Mouse (Mus musculus) heart, embryonic 13.5 days (tissue): ENCODE results near the gene Slbp. TPM values are rescaled to one million over a fixed set of nuclear protein-coding genes. Genes with fewer than 3 reads are reported as not detected.

Source experiments
- ATAC-seq: fragments of 200-750 bp; cut with Nextera tagmentation; 2 replicates; pipeline ENCODE4 v1.8.0; 2017; ENCODE audit warnings: moderate TSS enrichment; ENCODE audit not compliant: insufficient number of reproducible peaks, low FRiP score, low TSS enrichment; ENCODE audit errors: extremely low read depth
- H3K27ac ChIP-seq: fragments of 300-500 bp; sonication (generic); replicated peaks from 2 replicates; pipeline ENCODE4 v1.5.1; 2015; ENCODE audit warnings: moderate library complexity, mild to moderate bottlenecking, inconsistent platforms
- H3K27me3 ChIP-seq: fragments of 300-500 bp; sonication (generic); replicated peaks from 2 replicates; pipeline ENCODE4 v1.6.1; 2015; ENCODE audit warnings: mild to moderate bottlenecking, inconsistent platforms
- H3K36me3 ChIP-seq: fragments of 300-500 bp; sonication (generic); 2 replicates; pipeline ENCODE4 v1.6.1; 2015; ENCODE audit warnings: mild to moderate bottlenecking, inconsistent platforms
- H3K4me1 ChIP-seq: fragments of 300-500 bp; sonication (generic); 2 replicates; pipeline ENCODE4 v1.6.1; 2015; ENCODE audit warnings: inconsistent platforms
- H3K4me2 ChIP-seq: fragments of 300-500 bp; sonication (generic); 2 replicates; pipeline ENCODE4 v1.6.1; 2015; ENCODE audit warnings: inconsistent platforms, mild to moderate bottlenecking, moderate library complexity
- H3K4me3 ChIP-seq: fragments of 300-500 bp; sonication (generic); 2 replicates; pipeline ENCODE4 v1.5.1; 2015; ENCODE audit warnings: moderate library complexity, mild to moderate bottlenecking, inconsistent platforms
- H3K9ac ChIP-seq: fragments of 300-500 bp; sonication (generic); 2 replicates; pipeline ENCODE4 v1.6.1; 2015; ENCODE audit warnings: inconsistent platforms, mild to moderate bottlenecking, moderate library complexity
- H3K9me3 ChIP-seq: fragments of 300-500 bp; sonication (generic); 2 replicates; pipeline ENCODE4 v1.6.1; 2016; ENCODE audit warnings: inconsistent platforms
- WGBS: fragments of 180-500 bp; shearing (Covaris S2); methylation state at CpG from one replicate; pipeline ENCODE4 v1.1.7; 2015; ENCODE audit warnings: mixed read lengths; 5-methylcytosine and 5-hydroxymethylcytosine counted together
- polyA plus RNA-seq: library from polyadenylated mRNA; unstranded; fragments of >200 nt; fragmentation: Nextera tagmentation; extraction: Ambion mirVana; gene quantifications from 2 replicates; pipeline ENCODE4 v1.2.1, GENCODE M21; 2015

Slbp gene
- polyA plus RNA-seq, result 114 and 121 TPM in 2 replicates

DNA sequence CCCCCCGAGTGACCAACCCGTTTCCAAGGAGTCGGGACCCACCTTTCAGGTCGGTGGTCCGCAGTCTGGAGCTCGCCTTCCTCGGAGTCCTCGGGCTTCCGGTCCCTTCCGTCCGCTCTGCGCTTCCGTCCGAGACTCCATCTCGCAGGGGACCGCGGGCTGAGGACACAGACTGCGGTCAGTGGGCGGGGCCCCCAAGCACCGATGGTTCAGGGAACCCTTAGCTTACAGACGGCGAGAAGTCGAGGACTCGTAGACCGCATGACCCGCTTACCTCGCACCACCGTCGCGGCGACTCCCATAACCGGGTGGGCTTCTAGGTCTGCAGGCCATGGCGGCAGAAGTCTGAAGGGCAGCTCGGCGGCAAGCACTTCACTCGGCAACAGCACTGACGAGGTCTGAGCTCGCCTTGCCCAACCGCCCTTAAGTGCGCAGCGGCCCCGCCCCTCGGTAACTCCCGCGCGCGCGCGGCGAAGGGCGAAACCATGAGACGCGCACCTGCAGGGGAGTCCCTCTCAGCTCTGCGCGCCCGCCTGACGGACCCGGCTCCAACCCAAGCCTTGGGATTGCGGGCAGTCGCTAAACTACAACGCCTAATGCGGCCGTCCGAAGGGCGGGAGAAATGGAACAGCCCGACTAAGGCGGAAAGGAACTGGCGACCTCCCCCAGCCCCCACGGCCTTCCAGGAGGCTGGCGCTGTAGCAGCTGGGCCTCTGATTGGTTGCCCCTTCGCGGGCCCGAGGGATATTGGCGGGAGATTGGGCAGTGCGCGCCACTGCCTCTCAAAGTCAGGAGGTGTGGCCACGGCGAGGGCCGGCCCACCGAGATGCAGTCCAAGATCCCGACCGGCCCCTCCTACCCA, at the start of gene Slbp:
Gene Slbp (minus strand): TSS at position 654 of the 862 bp plus-strand sequence.
- Histone ChIP-seq H3K9ac (peak within 1 kb of the TSS; percentile 93), H3K4me1 (peaks cover 55% of the 10 kb centered on the region), H3K4me2 (peak within 1 kb of the TSS; percentile 82), H3K27ac (peak within 1 kb of the TSS; percentile 96), H3K27me3 (no peaks in the 10 kb centered on the region), H3K36me3 (peaks cover 61% of the 10 kb centered on the region), H3K4me3 (peak within 1 kb of the TSS; percentile 73), H3K9me3 (no peaks in the 10 kb centered on the region)
- under 1% methylated on average over 82 of the region's 82 CpGs for WGBS
- ATAC-seq, result peak; percentile 94

DNA sequence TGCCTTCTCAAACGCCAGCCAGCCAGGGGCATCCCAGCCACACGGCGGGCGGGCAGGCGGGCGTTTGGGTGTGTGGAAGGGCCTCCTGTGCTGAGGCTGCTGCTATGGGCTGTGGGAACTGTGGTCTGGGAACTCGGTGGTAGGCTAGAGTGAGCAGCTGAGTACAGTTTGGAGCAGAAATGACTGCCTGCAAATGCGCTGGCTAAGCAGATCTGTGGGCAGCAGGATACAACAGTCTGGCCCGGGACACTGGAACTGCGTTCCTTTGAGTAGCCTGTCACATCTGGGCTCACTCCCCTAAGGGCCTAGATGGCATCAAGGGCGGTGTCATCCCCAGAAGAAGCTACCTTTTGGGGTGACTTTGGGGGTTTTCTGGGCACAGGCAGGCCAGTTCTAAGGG, 49.5 kb upstream of the Slbp start:
- peaks cover 59% of the 10 kb centered on the region for H3K4me1 ChIP-seq
- H3K27ac ChIP-seq, result no peak overlapping the region
- peaks cover 35% of the 10 kb centered on the region for H3K27me3 ChIP-seq
- H3K4me3 ChIP-seq, result no peak overlapping the region
- H3K9ac ChIP-seq, result no peak overlapping the region
- H3K36me3 ChIP-seq, result no peaks in the 10 kb centered on the region
- WGBS, result 70% methylated on average over 11 of the region's 11 CpGs
- no peak for ATAC-seq
- H3K9me3 ChIP-seq, result no peaks in the 10 kb centered on the region
- no peak overlapping the region for H3K4me2 ChIP-seq

DNA sequence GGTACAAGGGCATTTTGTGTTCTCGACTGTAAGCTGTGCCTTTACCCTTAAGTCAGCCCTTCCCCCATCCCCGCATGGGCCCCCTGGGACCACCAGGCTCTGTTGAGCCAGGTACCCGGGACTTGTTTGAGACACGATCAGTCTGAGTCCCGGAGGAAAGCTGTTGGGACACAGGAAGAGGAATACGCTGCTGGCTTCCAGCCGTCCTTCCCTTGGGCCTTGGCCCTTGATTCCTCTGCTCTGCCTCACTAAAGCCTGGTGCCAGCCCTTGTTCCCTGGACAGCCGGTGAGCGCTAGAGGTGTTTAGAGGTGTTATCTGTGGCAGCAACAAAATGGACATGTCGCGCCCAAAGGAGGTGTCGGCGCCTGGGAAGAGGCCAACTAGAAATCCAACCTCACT, 47.6 kb upstream of the Slbp start:
- WGBS, result 14% methylated on average over 13 of the region's 13 CpGs
- Histone ChIP-seq H3K4me1 (peaks cover 50% of the 10 kb centered on the region), H3K27ac (no peak overlapping the region), H3K9ac (no peak overlapping the region), H3K4me2 (peak overlapping the region; percentile 23), H3K4me3 (no peak overlapping the region), H3K36me3 (no peaks in the 10 kb centered on the region), H3K27me3 (peaks cover 49% of the 10 kb centered on the region), H3K9me3 (no peaks in the 10 kb centered on the region)
- ATAC-seq, result no peak

DNA sequence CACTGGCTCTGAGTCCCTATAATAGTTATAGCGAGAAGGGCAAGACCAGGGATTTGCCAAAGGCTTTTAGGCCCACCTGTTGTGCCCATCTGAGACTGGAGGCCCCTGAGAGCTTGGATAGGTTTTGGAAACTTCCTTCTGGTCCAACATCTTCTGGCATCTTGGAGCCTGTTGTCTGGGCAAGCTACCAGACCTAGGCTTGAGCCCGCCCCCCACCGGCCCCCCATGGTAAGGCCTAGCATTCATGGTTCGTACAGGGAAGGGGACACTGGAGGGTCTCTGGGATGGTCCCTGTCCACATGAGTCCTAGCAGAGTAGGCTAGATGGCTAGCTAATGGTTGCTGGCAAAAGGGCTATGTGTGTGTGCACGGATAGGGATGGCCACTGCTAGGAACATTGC, 46.3 kb upstream of the Slbp start:
- no peak for ATAC-seq
- Histone ChIP-seq H3K9ac (no peak overlapping the region), H3K27me3 (peaks cover 60% of the 10 kb centered on the region), H3K36me3 (no peaks in the 10 kb centered on the region), H3K27ac (no peak overlapping the region), H3K4me2 (no peak overlapping the region), H3K4me1 (peaks cover 44% of the 10 kb centered on the region), H3K9me3 (no peaks in the 10 kb centered on the region), H3K4me3 (no peak overlapping the region)
- 85% methylated on average over 5 of the region's 5 CpGs for WGBS

DNA sequence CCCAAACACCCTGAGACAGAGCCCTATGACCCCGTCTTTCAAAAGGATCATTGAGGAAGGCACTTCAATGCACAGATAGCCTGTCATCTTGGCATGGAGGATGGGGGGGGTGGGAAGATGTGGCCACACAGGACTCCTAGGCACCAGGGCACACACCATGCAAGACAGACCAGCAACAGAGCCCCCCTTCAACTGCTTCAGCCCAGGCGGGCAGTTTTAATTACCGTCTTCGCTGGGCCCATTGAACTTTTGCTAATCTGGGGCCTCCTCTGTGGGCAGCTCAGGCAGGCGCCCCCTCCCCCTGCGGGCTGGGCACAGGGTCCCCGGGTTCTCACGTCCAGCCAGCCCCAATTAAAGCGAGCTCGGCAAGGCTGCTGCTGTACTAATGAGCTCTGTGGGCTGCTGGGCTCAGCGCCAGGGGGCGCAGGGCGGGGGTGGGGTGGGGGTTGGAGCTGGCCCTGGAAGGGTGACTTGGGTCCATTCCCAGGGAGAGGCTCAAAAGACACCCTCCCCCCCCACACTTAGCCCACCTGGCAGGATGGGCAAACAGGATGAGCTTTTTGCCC, 45.7 kb upstream of the Slbp start:
- Histone ChIP-seq H3K36me3 (no peaks in the 10 kb centered on the region), H3K4me1 (peaks cover 47% of the 10 kb centered on the region), H3K27ac (no peak overlapping the region), H3K4me3 (no peak overlapping the region), H3K9me3 (no peaks in the 10 kb centered on the region), H3K4me2 (no peak overlapping the region), H3K9ac (peak overlapping the region; percentile 53), H3K27me3 (peaks cover 66% of the 10 kb centered on the region)
- ATAC-seq, result no peak
- 31% methylated on average over 13 of the region's 13 CpGs for WGBS

DNA sequence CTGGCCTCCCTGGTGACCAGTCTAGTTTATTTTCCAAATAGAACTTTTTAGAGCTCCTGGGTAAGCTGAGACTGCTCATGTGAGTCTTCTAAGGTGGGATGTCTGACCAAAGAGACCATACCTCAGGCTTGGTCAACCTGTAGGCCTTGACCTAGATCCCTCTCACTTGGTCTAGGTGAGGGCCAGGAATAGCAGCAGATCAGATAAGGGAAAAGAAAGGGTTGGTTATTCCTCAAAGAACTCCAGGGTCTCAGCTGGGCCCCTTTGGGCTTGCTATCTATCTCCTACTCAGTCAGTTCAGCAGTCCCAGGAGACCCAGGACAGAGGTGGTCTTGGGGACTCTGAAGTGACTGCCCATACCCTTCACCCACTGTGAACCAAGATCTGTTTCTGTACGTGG, 45.2 kb upstream of the Slbp start:
- Histone ChIP-seq H3K4me2 (no peak overlapping the region), H3K27me3 (peaks cover 66% of the 10 kb centered on the region), H3K36me3 (no peaks in the 10 kb centered on the region), H3K9me3 (no peaks in the 10 kb centered on the region), H3K4me1 (peaks cover 51% of the 10 kb centered on the region), H3K9ac (peak overlapping the region; percentile 53), H3K4me3 (no peak overlapping the region), H3K27ac (no peak overlapping the region)
- 67% methylated on average over 1 of the region's 1 CpGs for WGBS
- ATAC-seq, result no peak

DNA sequence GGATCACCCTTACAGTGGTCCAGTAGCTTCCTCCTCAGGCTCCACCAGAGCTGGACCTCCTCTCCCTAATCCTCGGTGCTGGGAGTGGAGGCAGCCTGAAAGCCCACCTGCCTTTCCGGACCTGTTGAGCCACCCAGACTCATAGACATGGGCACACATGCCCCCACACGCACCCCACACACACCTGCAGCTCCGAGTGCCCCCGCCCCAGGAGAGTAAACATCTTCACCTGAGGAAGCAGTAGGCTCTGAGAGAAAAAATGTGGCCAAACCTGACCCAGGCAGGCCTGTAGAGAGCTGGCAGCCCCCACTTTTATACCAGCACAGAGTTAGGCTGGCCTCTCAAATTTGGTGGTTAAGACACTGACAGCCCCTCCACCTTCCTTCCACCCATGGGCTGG, 44.1 kb upstream of the Slbp start:
- WGBS, result 60% methylated on average over 5 of the region's 5 CpGs

DNA sequence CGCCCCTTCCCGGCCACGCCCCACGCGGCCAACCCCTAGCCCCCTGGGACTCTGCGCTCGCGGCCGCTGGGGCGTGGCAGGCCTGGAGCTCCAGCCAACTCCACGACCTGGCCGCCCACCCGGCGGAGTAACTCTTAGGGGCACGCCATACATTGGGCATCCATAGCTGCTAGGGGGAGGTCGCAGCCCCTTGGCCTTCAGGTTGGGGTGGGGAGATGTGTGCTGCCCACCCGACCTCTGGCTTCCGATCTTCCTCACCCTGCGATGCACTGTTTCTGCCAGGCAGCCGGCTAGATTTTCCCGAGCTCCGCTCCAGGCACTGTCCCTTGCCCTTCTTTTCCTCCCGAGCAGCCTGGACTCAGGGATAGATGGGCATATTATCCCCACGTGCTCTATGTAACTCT, 43.3 kb upstream of the Slbp start:
- H3K9me3 ChIP-seq, result no peaks in the 10 kb centered on the region
- H3K27ac ChIP-seq, result peak overlapping the region; percentile 16; the same call in 1 of the 2 replicates
- peak overlapping the region; percentile 79 for H3K9ac ChIP-seq
- peak overlapping the region; percentile 54 for H3K4me3 ChIP-seq
- 5% methylated on average over 24 of the region's 24 CpGs for WGBS
- H3K4me2 ChIP-seq, result peak overlapping the region; percentile 79
- no peak for ATAC-seq
- H3K36me3 ChIP-seq, result no peaks in the 10 kb centered on the region
- peaks cover 59% of the 10 kb centered on the region for H3K27me3 ChIP-seq
- peaks cover 54% of the 10 kb centered on the region for H3K4me1 ChIP-seq

More for the DNA sequence above, 44.1 kb upstream of the Slbp start:
- Histone ChIP-seq H3K9me3 (no peaks in the 10 kb centered on the region), H3K27ac (no peak overlapping the region), H3K9ac (no peak overlapping the region), H3K4me1 (peaks cover 55% of the 10 kb centered on the region), H3K27me3 (peaks cover 66% of the 10 kb centered on the region), H3K4me2 (no peak overlapping the region), H3K36me3 (no peaks in the 10 kb centered on the region), H3K4me3 (no peak overlapping the region)
- no peak for ATAC-seq

DNA sequence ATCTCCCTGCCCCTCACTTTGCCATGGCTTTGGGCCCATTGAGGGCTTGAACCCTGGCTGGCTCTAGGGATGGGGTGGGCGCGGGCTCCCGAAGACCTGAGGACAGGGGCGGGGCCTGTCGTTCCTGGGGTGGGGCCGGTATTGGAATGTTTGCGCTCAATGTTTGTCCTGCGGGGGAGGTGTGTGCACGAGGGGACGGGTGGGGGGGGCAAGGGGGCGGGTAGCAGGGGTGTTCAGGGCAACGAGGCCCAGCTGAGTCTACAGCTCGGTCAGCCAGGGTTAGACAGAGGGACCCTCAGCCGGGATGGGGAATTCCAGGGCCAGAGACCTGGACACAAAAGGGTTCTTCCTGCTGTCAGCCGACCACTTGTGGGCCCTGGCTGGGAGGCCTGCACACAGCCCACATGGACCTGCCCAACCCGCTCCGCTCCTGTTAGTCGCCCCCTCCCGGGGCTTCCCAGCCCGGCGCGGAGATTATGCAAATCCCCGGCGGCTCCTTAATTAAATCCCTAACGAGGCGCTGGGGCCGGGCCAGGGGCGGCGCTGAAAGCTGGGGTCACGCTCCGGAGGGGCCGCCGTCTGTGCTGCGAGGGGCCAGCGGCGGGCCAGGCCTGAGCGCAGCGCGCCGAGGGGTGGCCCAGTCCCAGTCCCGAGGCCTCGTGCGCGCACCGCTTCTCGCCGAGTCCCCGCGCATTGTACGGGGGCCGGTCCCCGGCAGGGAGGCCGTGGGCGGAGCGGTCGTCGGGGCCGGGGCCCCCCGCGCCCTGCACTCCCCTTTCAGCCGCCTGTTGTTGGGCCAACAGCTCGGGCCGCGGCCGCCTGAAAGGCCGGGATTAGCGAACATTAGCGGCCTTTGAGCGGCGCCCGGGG, 42.7 kb upstream of the Slbp start:
- peak overlapping the region; percentile 79 for H3K9ac ChIP-seq
- 4% methylated on average over 59 of the region's 71 CpGs for WGBS
- no peak for ATAC-seq
- H3K27ac ChIP-seq, result peak overlapping the region; percentile 16; the same call in 1 of the 2 replicates
- H3K4me1 ChIP-seq, result peaks cover 50% of the 10 kb centered on the region
- no peaks in the 10 kb centered on the region for H3K36me3 ChIP-seq
- peaks cover 55% of the 10 kb centered on the region for H3K27me3 ChIP-seq
- peak overlapping the region; percentile 79 for H3K4me2 ChIP-seq
- H3K4me3 ChIP-seq, result peak overlapping the region; percentile 54
- H3K9me3 ChIP-seq, result no peaks in the 10 kb centered on the region

DNA sequence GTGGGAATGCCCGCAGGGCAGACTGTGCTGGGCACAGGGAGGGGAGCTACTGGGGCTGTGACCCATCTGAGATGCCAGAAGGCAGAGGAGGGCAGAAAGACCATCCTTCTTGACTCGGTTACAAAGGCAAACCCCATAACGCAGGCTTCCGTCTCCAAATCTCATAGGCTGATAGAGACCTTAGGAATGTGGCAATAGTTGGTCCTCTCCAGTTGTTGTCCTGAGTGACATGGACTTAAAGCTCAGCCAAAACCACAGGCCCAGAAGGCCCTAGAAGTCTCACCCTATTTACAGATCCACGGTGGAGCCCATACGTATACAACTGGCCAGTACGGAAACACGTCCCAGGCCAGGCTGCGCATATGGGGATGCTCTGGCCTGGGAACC, 42.1 kb upstream of the Slbp start:
- Histone ChIP-seq H3K36me3 (no peaks in the 10 kb centered on the region), H3K27ac (no peak overlapping the region), H3K27me3 (peaks cover 55% of the 10 kb centered on the region), H3K9ac (peak overlapping the region; percentile 79; the same call in 1 of the 2 replicates), H3K4me1 (peaks cover 50% of the 10 kb centered on the region), H3K4me2 (peak overlapping the region; percentile 79; the same call in 1 of the 2 replicates), H3K4me3 (0 out of 2 replicates have a peak overlapping the region, but pooled peaks have one; percentile 54), H3K9me3 (no peaks in the 10 kb centered on the region)
- 70% methylated on average over 9 of the region's 9 CpGs for WGBS
- no peak for ATAC-seq

DNA sequence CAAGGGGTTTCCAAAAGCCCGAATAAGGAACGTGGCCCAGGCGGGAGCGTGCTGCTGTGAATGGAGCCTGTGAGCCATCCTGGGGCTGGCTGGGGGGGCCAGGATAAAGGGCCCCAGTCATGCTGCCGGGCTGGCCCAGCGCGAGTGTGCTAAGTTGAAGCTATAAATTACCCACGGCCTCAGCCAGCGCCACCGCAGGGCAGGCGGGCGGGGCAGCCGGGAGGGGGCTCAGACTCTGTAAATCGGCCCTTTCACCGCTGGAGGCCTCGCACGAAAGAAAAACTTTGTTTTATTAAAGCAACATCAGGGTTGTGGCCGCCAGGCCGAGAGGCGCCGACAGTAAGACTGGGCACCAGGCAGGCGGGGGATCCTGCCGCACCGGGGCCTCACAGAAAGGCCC, 40.0 kb upstream of the Slbp start:
- Histone ChIP-seq H3K27ac (peak overlapping the region; percentile 63), H3K36me3 (no peaks in the 10 kb centered on the region), H3K4me3 (peak overlapping the region; percentile 21), H3K9me3 (no peaks in the 10 kb centered on the region), H3K27me3 (peaks cover 39% of the 10 kb centered on the region), H3K4me1 (peaks cover 56% of the 10 kb centered on the region), H3K4me2 (peak overlapping the region; percentile 61), H3K9ac (peak overlapping the region; percentile 71)
- WGBS, result 7% methylated on average over 24 of the region's 24 CpGs
- ATAC-seq, result no peak
